Mouse (Mus musculus) liver, postnatal 0 days (tissue): ENCODE data around the gene Bach2.

Experiments used
- CTCF ChIP-seq: sonication (generic); IDR thresholded peaks from 2 replicates; pipeline ENCODE4 v1.5.1; 2016; ENCODE audit warnings: antibody characterized with exemption, low read depth
- EP300 ChIP-seq: IDR thresholded peaks from 2 replicates; pipeline ENCODE4 v1.6.1; 2016; ENCODE audit warnings: antibody characterized with exemption, low read depth, mild to moderate bottlenecking

- TF ChIP-seq CTCF (no peak), EP300 (no peak)
These were observed 194.3 kb downstream of the Bach2 start for GRCm38 (mm10) chr4:32432945-32433344.
